8 mouse cellular contexts compared by ENCODE assay signal in the genomic region with DNA sequence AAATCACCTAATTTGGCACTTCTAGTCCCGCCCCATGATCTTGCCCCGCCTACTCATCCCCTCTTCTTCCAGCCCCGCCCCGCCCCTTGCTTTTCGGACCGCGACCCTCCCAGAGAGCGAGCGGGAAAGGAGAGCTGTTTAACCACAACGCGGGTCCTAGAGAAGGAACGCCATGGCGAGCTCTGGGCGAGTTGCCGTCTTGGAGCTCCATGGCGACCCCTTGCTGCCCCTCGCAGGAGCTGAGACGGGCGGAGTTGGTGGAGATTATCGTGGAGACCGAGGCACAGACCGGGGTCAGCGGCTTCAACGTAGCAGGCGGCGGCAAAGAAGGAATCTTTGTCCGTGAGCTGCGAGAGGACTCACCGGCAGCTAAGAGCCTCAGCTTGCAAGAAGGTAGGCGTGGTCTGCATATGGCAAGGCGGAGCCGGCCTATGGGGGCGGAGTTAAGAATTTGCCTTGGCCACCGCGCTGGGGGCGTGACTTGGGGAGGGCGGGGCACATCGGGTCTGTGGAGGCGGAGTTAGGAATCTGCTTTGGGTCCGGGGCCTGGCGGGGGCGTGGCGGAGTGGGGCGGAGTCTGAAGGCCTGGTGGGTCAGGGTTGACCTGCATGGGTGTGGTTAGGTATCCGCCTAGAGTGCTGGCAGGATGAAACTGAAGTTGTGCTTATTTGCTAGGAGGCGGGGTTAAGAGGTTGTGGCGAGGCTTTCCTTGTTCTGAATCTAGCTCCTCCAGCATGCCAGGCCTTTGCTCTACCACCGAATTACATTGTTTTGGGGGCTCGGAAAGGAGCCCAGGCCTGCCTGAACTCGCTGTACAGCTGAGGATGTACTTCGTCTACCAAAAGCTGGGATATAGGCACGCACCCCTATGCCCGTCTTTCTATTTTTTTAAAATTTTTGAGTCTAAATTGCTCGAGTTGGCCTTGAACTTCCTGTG. TPM values are rescaled to one million over a fixed set of nuclear protein-coding genes. Genes with fewer than 3 reads are reported as not detected.
A peak's percentile ranks its signal among the peaks of the same experiment; 100 is the strongest.
DNase-seq lines count a peak whose midpoint lies in the region; ATAC-seq lines count a peak whose summit lies in the region.

No protein-coding gene starts in this region.

- H3K4me2 ChIP-seq in hindbrain, embryonic 11.5 days (replicated peaks; ENCODE audit: low read depth, low read length): peak overlapping the region; percentile 49

- H3K4me1 ChIP-seq in hindbrain, embryonic 11.5 days (replicated peaks; ENCODE audit: control insufficient read depth, insufficient read depth, low read length): 0 out of 2 replicates have a peak, but pooled peaks cover 3% of the 10 kb centered on the region

- H3K27me3 ChIP-seq in hindbrain, embryonic 11.5 days (ENCODE audit: control insufficient read depth, insufficient read depth, low read length): no peaks in the 10 kb centered on the region

- peak overlapping the region; percentile 39 for H3K4me3 ChIP-seq in hindbrain, embryonic 11.5 days (ENCODE audit: low read depth, low read length)

- under 1% methylated on average over 52 of the region's 54 CpGs for WGBS in hindbrain, embryonic 11.5 days

- H3K9ac ChIP-seq in hindbrain, embryonic 11.5 days (ENCODE audit: low read depth, low read length): peak overlapping the region; percentile 58

- H3K27ac ChIP-seq in hindbrain, embryonic 11.5 days (ENCODE audit: low read depth, low read length): peak overlapping the region; percentile 92

- peak; percentile 94 for ATAC-seq in hindbrain, embryonic 11.5 days (ENCODE audit: low FRiP score)

- H3K9me3 ChIP-seq in hindbrain, embryonic 11.5 days (ENCODE audit: control insufficient read depth, low read length): no peaks in the 10 kb centered on the region

- H3K36me3 ChIP-seq in hindbrain, embryonic 11.5 days (ENCODE audit: control insufficient read depth, insufficient read depth, low read length): no peaks in the 10 kb centered on the region

- peak; percentile 99 for DNase-seq in Muller cell, postnatal 12 days (ENCODE audit: inconsistent ontology term)
- peak; percentile 94 for DNase-seq in cerebellum, adult 9-11 months
- peak; percentile 84 to 93 for DNase-seq in frontal cortex, adult 2 months (ENCODE audit: extremely low spot score in 1 of 2, low spot score in 1 of 2)
- DNase-seq in hindbrain, embryonic 11.5 days (ENCODE audit: low spot score): peak; percentile 99
- DNase-seq in layer of hippocampus, postnatal 10 days (ENCODE audit: low spot score in 2 of 2): peak; percentile 89 to 93
- peak; percentile 99 for DNase-seq in lung, postnatal 10 days
- DNase-seq in ovary, postnatal 36 days (ENCODE audit: low spot score): peak; percentile 99
- DNase-seq in thymus, postnatal 25 days: peak; percentile 98

RNA-seq across cellular contexts. Expression of gene Prx, which starts 8.9 kb away (rescaled TPM):
- polyA plus RNA-seq in frontal cortex, adult 2 months (2012; rRNA removed): 0.29 and 0.46 TPM in 2 replicates
- polyA plus RNA-seq in hindbrain, embryonic 11.5 days (2014; fragmentation: Nextera tagmentation; extraction: Ambion mirVana): 0.53 and 1.0 TPM in 2 replicates
- 1 to 10 TPM; 1.1 to 1.5 TPM for total RNA-seq in layer of hippocampus, postnatal 10 days (2021)

RNA-seq across cellular contexts. Expression of gene Hipk4, which starts 15.1 kb away (rescaled TPM):
- polyA plus RNA-seq in frontal cortex, adult 2 months (2012; rRNA removed): 0.44 and 0.66 TPM in 2 replicates
- polyA plus RNA-seq in hindbrain, embryonic 11.5 days (2014; fragmentation: Nextera tagmentation; extraction: Ambion mirVana): 0.21 and 0.96 TPM in 2 replicates
- total RNA-seq in layer of hippocampus, postnatal 10 days (2021): under 1 TPM; 0.11 to 0.23 TPM

RNA-seq across cellular contexts. Expression of gene Sertad1, which starts 21.3 kb away (rescaled TPM):
- polyA plus RNA-seq in frontal cortex, adult 2 months (2012; rRNA removed): 14.0 and 16.9 TPM in 2 replicates
- polyA plus RNA-seq in hindbrain, embryonic 11.5 days (2014; fragmentation: Nextera tagmentation; extraction: Ambion mirVana): 18.4 and 21.0 TPM in 2 replicates
- total RNA-seq in layer of hippocampus, postnatal 10 days (2021): 1 to 10 TPM; 4.5 TPM

RNA-seq across cellular contexts. Expression of gene Sertad3, which starts 34.4 kb away (rescaled TPM):
- 3.8 and 5.0 TPM in 2 replicates for polyA plus RNA-seq in frontal cortex, adult 2 months (2012; rRNA removed)
- 20.7 and 22.2 TPM in 2 replicates for polyA plus RNA-seq in hindbrain, embryonic 11.5 days (2014; fragmentation: Nextera tagmentation; extraction: Ambion mirVana)
- total RNA-seq in layer of hippocampus, postnatal 10 days (2021): 1 to 10 TPM; 3.6 to 3.8 TPM

RNA-seq across cellular contexts. Expression of gene Pld3, which starts 45.0 kb away (rescaled TPM):
- 933 and 972 TPM in 2 replicates for polyA plus RNA-seq in frontal cortex, adult 2 months (2012; rRNA removed)
- polyA plus RNA-seq in hindbrain, embryonic 11.5 days (2014; fragmentation: Nextera tagmentation; extraction: Ambion mirVana): 72.1 and 72.9 TPM in 2 replicates
- total RNA-seq in layer of hippocampus, postnatal 10 days (2021): 100 to 1,000 TPM; 468 to 470 TPM

Comparison
In these comparisons a context has a peak if more than half of its experiments do, and no peak if none do; other contexts are left out.
1. Peak in every context shown above with its lines: DNase-seq, ATAC-seq, H3K4me3 ChIP-seq and H3K27ac ChIP-seq.